Mouse (Mus musculus) ES-Bruce4 (cell line): ENCODE data around the gene A930033H14Rik. TPM values are rescaled to one million over a fixed set of nuclear protein-coding genes. Genes with fewer than 3 reads are reported as not detected.

ENCODE experiments used
- H3K27ac ChIP-seq: 2 replicates; pipeline ENCODE4 v1.5.1; 2012; ENCODE audit warnings: low read length, inconsistent platforms; ENCODE audit not compliant: insufficient read depth
- H3K27me3 ChIP-seq: 2 replicates; pipeline ENCODE4 v1.6.1; 2012; ENCODE audit warnings: mild to moderate bottlenecking, low read length, inconsistent platforms; ENCODE audit not compliant: control insufficient read depth, poor library complexity, insufficient read depth, severe bottlenecking
- H3K36me3 ChIP-seq: 2 replicates; pipeline ENCODE4 v1.6.1; 2012; ENCODE audit warnings: inconsistent platforms, mild to moderate bottlenecking, low read length, moderate library complexity; ENCODE audit not compliant: control insufficient read depth, poor library complexity, insufficient read depth, severe bottlenecking
- H3K4me1 ChIP-seq: one replicate; pipeline ENCODE4 v1.8.1; 2011; ENCODE audit warnings: low read length; ENCODE audit not compliant: control insufficient read depth, insufficient read depth
- H3K4me3 ChIP-seq: 2 replicates; pipeline ENCODE4 v1.5.1; 2011; ENCODE audit warnings: low read depth, mild to moderate bottlenecking, low read length
- H3K9ac ChIP-seq: 2 replicates; pipeline ENCODE4 v1.6.1; 2012; ENCODE audit warnings: low read depth, mild to moderate bottlenecking, inconsistent platforms; ENCODE audit not compliant: poor library complexity, severe bottlenecking
- H3K9me3 ChIP-seq: replicated peaks from 2 replicates; pipeline ENCODE4 v1.6.1; 2012; ENCODE audit warnings: mild to moderate bottlenecking, low read length, inconsistent platforms; ENCODE audit not compliant: control insufficient read depth, poor library complexity, insufficient read depth, severe bottlenecking
- CTCF ChIP-seq: IDR thresholded peaks from one replicate; pipeline ENCODE4 v1.8.1; 2011; ENCODE audit warnings: low read depth, low read length
- EP300 ChIP-seq: IDR thresholded peaks from 2 replicates; pipeline ENCODE4 v1.6.1; 2011; ENCODE audit warnings: low read depth, low read length; ENCODE audit not compliant: insufficient read depth
- POLR2A ChIP-seq: IDR thresholded peaks from one replicate; pipeline ENCODE4 v1.8.1; 2011; ENCODE audit warnings: low read length; ENCODE audit not compliant: insufficient read depth
- polyA plus RNA-seq: library from polyadenylated mRNA; stranded (reverse); fragments of >200 nt; gene quantifications from 2 replicates; pipeline ENCODE4 v1.2.4, GENCODE M21; 2011; ENCODE audit warnings: low read depth; ENCODE audit not compliant: missing spikeins, insufficient read depth, insufficient read length

Gene A930033H14Rik
- polyA plus RNA-seq, 1 experiment = 0.40 TPM

DNA sequence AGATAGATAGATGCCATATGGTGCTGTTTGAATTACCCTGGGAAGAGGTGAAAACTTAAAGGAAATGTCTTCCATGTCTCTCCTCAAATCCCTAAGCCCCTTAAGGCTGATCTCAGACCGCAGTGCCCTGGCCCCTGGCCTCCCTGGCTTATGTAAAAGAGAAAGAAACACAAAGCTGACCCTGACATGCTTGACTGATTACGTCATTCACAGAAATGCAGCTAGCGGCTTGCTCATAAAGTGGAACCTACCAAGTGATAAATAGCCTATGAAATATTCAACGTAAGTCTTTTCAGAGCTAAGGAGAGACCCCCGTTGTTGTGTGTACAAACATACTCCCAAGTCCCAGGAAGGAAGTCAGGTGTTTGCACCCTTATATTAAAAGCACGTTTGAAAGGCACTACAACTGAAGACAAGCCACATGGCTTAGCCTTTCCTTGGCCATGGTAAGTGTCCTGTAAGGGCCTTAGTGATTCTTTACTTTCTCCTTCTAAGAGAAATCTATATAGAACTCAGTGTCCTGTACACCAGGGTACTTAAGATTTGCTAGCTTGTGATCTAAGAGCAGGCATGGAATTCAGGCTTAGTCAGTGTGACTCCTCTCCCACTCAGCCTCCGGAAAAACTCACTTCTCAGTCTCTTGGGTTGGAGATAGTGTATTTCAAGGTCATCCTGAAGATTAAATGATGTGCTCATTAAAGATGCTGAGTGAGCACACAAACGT is 8.1 kb downstream of the A930033H14Rik start:
- H3K4me1 ChIP-seq = no peaks in the 10 kb centered on the region
- TF ChIP-seq CTCF (no peak), POLR2A (no peak), EP300 (no peak)
- no peak overlapping the region for H3K4me3 ChIP-seq
- no peak overlapping the region for H3K9ac ChIP-seq
- H3K27ac ChIP-seq = no peak overlapping the region
- no peaks in the 10 kb centered on the region for H3K9me3 ChIP-seq
- H3K36me3 ChIP-seq = no peaks in the 10 kb centered on the region
- H3K27me3 ChIP-seq = no peaks in the 10 kb centered on the region

- Histone ChIP-seq H3K9me3 (no peaks in the 10 kb centered on the region), H3K27me3 (no peaks in the 10 kb centered on the region; the same call in 1 of the 2 replicates), H3K4me3 (no peak overlapping the region), H3K27ac (no peak overlapping the region), H3K4me1 (no peaks in the 10 kb centered on the region), H3K9ac (no peak overlapping the region), H3K36me3 (no peaks in the 10 kb centered on the region)
- TF ChIP-seq EP300 (no peak), CTCF (no peak), POLR2A (no peak)
Measured at GRCm38 (mm10) chr10:69193721-69194120, 19.2 kb downstream of the A930033H14Rik start.

DNA sequence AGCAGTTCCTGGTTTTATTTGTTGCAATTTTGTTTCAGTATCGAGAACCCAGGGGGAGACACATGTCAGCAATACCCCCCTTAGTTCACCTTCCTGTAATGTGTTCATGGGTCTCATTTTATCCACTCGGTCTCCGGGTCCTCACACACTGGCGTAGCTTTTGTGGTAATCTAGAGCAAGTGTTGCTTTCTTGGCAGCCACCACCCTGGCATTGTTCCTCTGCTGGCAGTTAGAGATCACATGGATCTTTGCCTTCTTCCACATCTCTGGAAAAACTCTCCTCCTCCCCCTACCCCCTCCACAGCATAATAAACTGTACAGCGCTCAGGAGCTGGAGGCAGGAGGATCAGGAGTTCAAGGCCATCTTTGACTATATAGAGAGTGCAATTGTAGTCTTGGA is 20.6 kb downstream of the A930033H14Rik start:
- Histone ChIP-seq H3K9ac (no peak overlapping the region), H3K4me3 (no peak overlapping the region), H3K27me3 (no peaks in the 10 kb centered on the region; the same call in 1 of the 2 replicates), H3K4me1 (no peaks in the 10 kb centered on the region), H3K36me3 (no peaks in the 10 kb centered on the region), H3K9me3 (no peaks in the 10 kb centered on the region), H3K27ac (no peak overlapping the region)
- TF ChIP-seq EP300 (no peak), POLR2A (no peak), CTCF (no peak)

DNA sequence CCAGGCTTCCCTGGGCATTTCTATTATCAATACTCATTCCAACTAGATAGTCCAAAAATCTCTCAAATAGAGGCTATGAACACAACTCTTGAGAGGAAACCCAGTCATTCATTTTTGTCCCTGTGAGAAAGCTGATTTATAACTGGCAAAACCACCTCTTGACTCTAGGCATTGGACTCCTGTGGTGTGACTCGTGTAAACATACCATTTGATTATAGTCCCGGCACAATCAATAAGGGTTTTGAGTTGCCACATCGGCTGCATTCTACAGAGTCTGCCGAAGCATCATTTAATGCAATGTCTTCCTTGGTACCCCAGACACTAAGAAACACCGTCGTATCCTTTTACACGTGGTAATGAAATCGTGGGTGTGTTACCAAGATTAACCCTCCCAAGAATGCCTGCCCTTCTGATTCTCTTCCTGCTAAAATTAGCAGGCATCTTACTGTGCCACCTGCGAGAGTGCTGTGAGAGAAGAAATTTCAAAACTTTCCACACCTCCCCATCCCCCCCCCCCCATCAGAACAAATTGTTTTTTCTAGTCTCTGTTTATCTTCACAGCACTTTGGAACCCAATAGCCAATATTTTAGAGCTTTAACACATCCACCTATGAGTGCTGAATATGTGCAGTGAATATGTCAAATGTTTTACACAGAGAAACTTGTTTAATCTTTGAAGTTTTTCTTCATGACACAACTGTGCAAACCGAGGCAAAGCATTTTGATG is 22.3 kb downstream of the A930033H14Rik start:
- H3K4me3 ChIP-seq = no peak overlapping the region

GRCm38 (mm10) chr10:69187773-69188443 is 25.0 kb downstream of the A930033H14Rik start:
- Histone ChIP-seq H3K27me3 (no peaks in the 10 kb centered on the region), H3K9ac (no peak overlapping the region), H3K4me3 (no peak overlapping the region), H3K4me1 (no peaks in the 10 kb centered on the region), H3K9me3 (no peaks in the 10 kb centered on the region), H3K27ac (no peak overlapping the region), H3K36me3 (no peaks in the 10 kb centered on the region)
- TF ChIP-seq EP300 = no peak
- no peak for TF ChIP-seq POLR2A
- no peak for TF ChIP-seq CTCF

More for the DNA sequence above, 22.3 kb downstream of the A930033H14Rik start:
- Histone ChIP-seq H3K27ac (no peak overlapping the region), H3K9ac (no peak overlapping the region), H3K27me3 (no peaks in the 10 kb centered on the region; the same call in 1 of the 2 replicates), H3K4me1 (no peaks in the 10 kb centered on the region), H3K9me3 (no peaks in the 10 kb centered on the region), H3K36me3 (no peaks in the 10 kb centered on the region)
- no peak for TF ChIP-seq CTCF
- no peak for TF ChIP-seq EP300
- no peak for TF ChIP-seq POLR2A
